Mouse (Mus musculus) stomach, embryonic 15.5 days (tissue): ENCODE results near the gene Mex3d. TPM values are rescaled to one million over a fixed set of nuclear protein-coding genes. Genes with fewer than 3 reads are reported as not detected.

Experiments used
- ATAC-seq: fragments of 200-750 bp; cut with Nextera tagmentation; 2 replicates; pipeline ENCODE4 v1.8.0; 2017; ENCODE audit warnings: low read depth, moderate number of reproducible peaks, moderate TSS enrichment; ENCODE audit not compliant: insufficient read depth, low FRiP score
- H3K27ac ChIP-seq: fragments of 300-500 bp; sonication (generic); 2 replicates; pipeline ENCODE4 v1.5.1; 2015; ENCODE audit warnings: mild to moderate bottlenecking, inconsistent platforms
- H3K27me3 ChIP-seq: fragments of 300-500 bp; sonication (generic); replicated peaks from 2 replicates; pipeline ENCODE4 v1.6.1; 2015; ENCODE audit warnings: inconsistent platforms
- H3K36me3 ChIP-seq: fragments of 300-500 bp; sonication (generic); 2 replicates; pipeline ENCODE4 v1.6.1; 2015; ENCODE audit warnings: inconsistent platforms
- H3K4me1 ChIP-seq: fragments of 300-500 bp; sonication (generic); 2 replicates; pipeline ENCODE4 v1.6.1; 2015; ENCODE audit warnings: inconsistent platforms
- H3K4me2 ChIP-seq: fragments of 300-500 bp; sonication (generic); 2 replicates; pipeline ENCODE4 v1.6.1; 2015; ENCODE audit warnings: mild to moderate bottlenecking, inconsistent platforms
- H3K4me3 ChIP-seq: fragments of 300-500 bp; sonication (generic); replicated peaks from 2 replicates; pipeline ENCODE4 v1.5.1; 2015; ENCODE audit warnings: inconsistent platforms
- H3K9ac ChIP-seq: fragments of 300-500 bp; sonication (generic); 2 replicates; pipeline ENCODE4 v1.6.1; 2015; ENCODE audit warnings: inconsistent platforms
- H3K9me3 ChIP-seq: fragments of 300-500 bp; sonication (generic); 2 replicates; pipeline ENCODE4 v1.6.1; 2016; ENCODE audit warnings: inconsistent platforms
- WGBS: fragments of 180-500 bp; shearing (Covaris S2); methylation state at CpG from one replicate; pipeline ENCODE4 v1.1.7; 2015; 5-methylcytosine and 5-hydroxymethylcytosine counted together
- microRNA-seq: library from miRNA; unstranded; fragments of <30 nt; microRNA quantifications from one replicate; pipeline ENCODE4, GENCODE M21; 2016
- polyA plus RNA-seq: library from polyadenylated mRNA; unstranded; fragments of >200 nt; fragmentation: Nextera tagmentation; extraction: Ambion mirVana; gene quantifications from 2 replicates; pipeline ENCODE4 v1.2.1, GENCODE M21; 2015

Mex3d gene
- polyA plus RNA-seq, 1 experiment from 2014 or later, result 7.8 TPM

DNA sequence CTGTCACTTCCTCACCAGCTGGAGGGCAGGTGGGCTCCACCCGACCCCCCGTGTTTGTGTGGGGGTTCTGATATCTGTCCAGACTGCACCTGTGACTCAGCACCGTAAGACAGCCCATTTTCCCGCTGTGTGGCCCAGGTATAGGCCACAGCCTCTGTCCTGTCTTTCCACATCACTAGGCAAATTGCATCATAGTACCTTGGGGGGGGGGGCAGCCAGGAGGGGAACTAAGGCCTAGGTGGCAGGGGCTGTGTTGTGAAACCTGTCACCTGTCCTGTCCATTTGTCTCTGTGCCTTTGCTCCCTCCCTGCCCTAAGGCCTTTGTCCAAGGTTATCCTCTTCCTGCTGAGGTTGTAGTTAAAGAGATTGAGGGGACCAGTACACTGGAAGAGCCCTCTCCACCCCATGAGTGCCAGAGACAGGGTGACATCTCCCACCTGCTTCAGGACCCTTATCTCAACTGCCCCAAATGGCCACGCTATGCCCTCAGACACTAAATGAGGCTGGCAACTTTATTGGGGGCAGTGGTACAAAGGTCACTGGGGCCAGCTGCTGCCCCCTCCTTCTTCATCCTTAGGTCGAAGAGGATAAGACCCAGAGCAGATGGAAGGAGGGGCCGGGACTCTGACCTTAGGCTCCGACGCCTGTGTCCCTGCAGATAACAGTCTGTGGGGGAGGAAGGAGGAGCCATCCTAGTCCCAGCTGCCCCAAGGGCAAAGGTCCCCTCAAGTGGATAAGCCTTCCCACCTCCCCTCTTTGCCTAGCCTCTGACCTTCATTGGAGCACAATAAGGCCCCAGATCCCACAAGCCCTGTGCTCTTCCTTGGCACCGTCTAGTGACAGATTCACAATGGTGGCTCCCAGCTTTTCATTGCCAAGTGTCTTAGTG is 55.6 kb downstream of the Mex3d start:
- Histone ChIP-seq H3K4me1 (peaks cover 30% of the 10 kb centered on the region), H3K9me3 (no peaks in the 10 kb centered on the region), H3K4me3 (0 out of 2 replicates have a peak overlapping the region, but pooled peaks have one; percentile 50), H3K36me3 (peaks cover 6% of the 10 kb centered on the region; the same call in 1 of the 2 replicates), H3K4me2 (peak overlapping the region; percentile 97), H3K27me3 (no peaks in the 10 kb centered on the region), H3K27ac (peak overlapping the region; percentile 78), H3K9ac (no peak overlapping the region)
- ATAC-seq, result peak; percentile 24; the same call in 1 of the 2 replicates
- 39% methylated on average over 10 of the region's 10 CpGs for WGBS

- Histone ChIP-seq H3K4me3 (peak overlapping the region; percentile 50), H3K9ac (no peak overlapping the region), H3K27ac (peak overlapping the region; percentile 78), H3K4me1 (peaks cover 30% of the 10 kb centered on the region), H3K9me3 (no peaks in the 10 kb centered on the region), H3K4me2 (peak overlapping the region; percentile 97), H3K27me3 (no peaks in the 10 kb centered on the region), H3K36me3 (peaks cover 6% of the 10 kb centered on the region; the same call in 1 of the 2 replicates)
- ATAC-seq, result no peak
- WGBS, result 61% methylated on average over 2 of the region's 2 CpGs
These were observed 56.6 kb downstream of the Mex3d start for GRCm38 (mm10) chr10:80330888-80331287.

Small RNA genes lying within 50 kb of the gene (microRNA-seq; reads per million reads assigned to microRNA genes)
- gene Gm22721, result not detected

Other genes with a start within 250 kb of the Mex3d start
- 544 and 602 TPM in 2 replicates for gene Atp5d, start 249.0 kb downstream of the Mex3d start, polyA plus RNA-seq
- gene Cbarp, start 246.8 kb downstream of the Mex3d start, polyA plus RNA-seq, result 5.1 and 6.7 TPM in 2 replicates
- 16.0 and 19.8 TPM in 2 replicates for gene Midn, start 239.4 kb downstream of the Mex3d start, polyA plus RNA-seq
- 90.3 and 103 TPM in 2 replicates for gene Cirbp, start 221.7 kb downstream of the Mex3d start, polyA plus RNA-seq
- gene 1600002K03Rik, start 214.7 kb downstream of the Mex3d start, polyA plus RNA-seq, result 17.5 and 19.7 TPM in 2 replicates
- gene Efna2, start 208.2 kb downstream of the Mex3d start, polyA plus RNA-seq, result 15.7 TPM in 2 replicates
- 58.6 and 66.5 TPM in 2 replicates for gene Mum1, start 161.2 kb downstream of the Mex3d start, polyA plus RNA-seq
- gene Ndufs7, start 138.5 kb downstream of the Mex3d start, polyA plus RNA-seq, result 326 and 364 TPM in 2 replicates
- gene Gamt, start 126.6 kb downstream of the Mex3d start, polyA plus RNA-seq, result 111 and 148 TPM in 2 replicates
- gene Dazap1, start 126.2 kb downstream of the Mex3d start, polyA plus RNA-seq, result 62.4 and 66.4 TPM in 2 replicates
- 904 and 948 TPM in 2 replicates for gene Rps15, start 95.2 kb downstream of the Mex3d start, polyA plus RNA-seq
- 5.0 and 5.2 TPM in 2 replicates for gene Apc2, start 91.7 kb downstream of the Mex3d start, polyA plus RNA-seq
- 40.5 and 46.4 TPM in 2 replicates for gene 2310011J03Rik, start 67.1 kb downstream of the Mex3d start, polyA plus RNA-seq
- gene Pcsk4, start 58.2 kb downstream of the Mex3d start, polyA plus RNA-seq, result 4.8 and 5.4 TPM in 2 replicates
- 44.5 and 51.2 TPM in 2 replicates for gene Reep6, start 57.7 kb downstream of the Mex3d start, polyA plus RNA-seq
- 13.7 and 17.0 TPM in 2 replicates for gene Adamtsl5, start 39.2 kb downstream of the Mex3d start, polyA plus RNA-seq
- gene Plk5, start 31.2 kb downstream of the Mex3d start, polyA plus RNA-seq, result 0.30 and 0.67 TPM in 2 replicates
- 204 and 216 TPM in 2 replicates for gene Mbd3, start 11.9 kb upstream of the Mex3d start, polyA plus RNA-seq
- 724 and 753 TPM in 2 replicates for gene Uqcr11, start 19.2 kb upstream of the Mex3d start, polyA plus RNA-seq
- gene Tcf3, start 46.0 kb upstream of the Mex3d start, polyA plus RNA-seq, result 88.9 and 100 TPM in 2 replicates
- 0.18 and 0.21 TPM in 2 replicates for gene Onecut3, start 107.2 kb upstream of the Mex3d start, polyA plus RNA-seq
- gene Atp8b3, start 151.5 kb upstream of the Mex3d start, polyA plus RNA-seq, result 0.19 and 0.32 TPM in 2 replicates
- 23.2 and 23.3 TPM in 2 replicates for gene Rexo1, start 173.9 kb upstream of the Mex3d start, polyA plus RNA-seq
- 9.3 and 10.3 TPM in 2 replicates for gene Klf16, start 189.7 kb upstream of the Mex3d start, polyA plus RNA-seq
- 102 and 103 TPM in 2 replicates for gene Abhd17a, start 202.7 kb upstream of the Mex3d start, polyA plus RNA-seq
- gene Scamp4, start 215.2 kb upstream of the Mex3d start, polyA plus RNA-seq, result 86.1 and 93.0 TPM in 2 replicates
- 6.1 and 6.4 TPM in 2 replicates for gene Adat3, start 215.2 kb upstream of the Mex3d start, polyA plus RNA-seq
- gene Gm49322, start 218.4 kb upstream of the Mex3d start, polyA plus RNA-seq, result 3.9 TPM in 2 replicates
- gene Csnk1g2, start 235.2 kb upstream of the Mex3d start, polyA plus RNA-seq, result 134 and 148 TPM in 2 replicates